Mouse (Mus musculus): Measurements from ENCODE around the gene Gm3532. TPM values are rescaled to one million over a fixed set of nuclear protein-coding genes. Genes with fewer than 3 reads are reported as not detected.
"Not testable (repeated sequence)": the region's sequence is repeated elsewhere in the genome, so short reads cannot be mapped to it uniquely, and the experiment has no call there.

Gene Gm3532
- total RNA-seq (2021): not detected

DNA sequence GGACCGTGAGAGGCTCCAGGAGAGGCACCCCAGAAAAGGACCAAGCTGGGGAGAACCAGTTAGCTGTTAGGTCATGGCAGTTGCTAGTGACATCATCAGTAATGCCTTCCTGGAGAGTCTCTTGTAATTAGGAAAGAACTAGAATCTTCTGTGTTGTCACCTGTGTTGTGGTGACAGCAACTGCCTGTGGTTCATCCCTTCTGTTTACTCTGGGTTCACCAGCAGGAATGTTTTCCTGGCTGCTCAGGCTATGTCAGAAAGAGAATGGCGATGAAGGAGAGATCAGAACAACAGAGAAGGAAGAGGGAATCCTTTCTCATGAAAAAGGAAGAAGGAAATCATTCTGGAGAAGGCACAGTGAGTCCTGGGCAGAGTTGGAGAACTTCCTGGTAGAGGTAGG lies at the start of gene Gm3532:
Gene Gm3532 (plus strand): TSS at position 301 of the 400 bp plus-strand sequence.
- DNase-seq: not testable (repeated sequence)

- DNase-seq: not testable (repeated sequence)
Measured at GRCm38 (mm10) chr14:5501374-5501773, 36.9 kb upstream of the Gm3532 start, which contains the start of gene Gm3488. Gene Gm3488 (plus strand): TSS chr14:5501674.

Other genes starting within 250 kb of the Gm3532 start
- gene Gm3542, start 203.6 kb upstream of the Gm3532 start, total RNA-seq (2021): not detected
- gene Gm3500, start 149.4 kb upstream of the Gm3532 start, total RNA-seq (2021): under 1 TPM in 1 of 2 experiments, not detected in 1; 0.16 TPM
- gene Gm3194, start 83.0 kb upstream of the Gm3532 start, total RNA-seq (2021): 1 to 10 TPM; 1.8 to 1.9 TPM
- gene Gm8246, start 60.7 kb upstream of the Gm3532 start, total RNA-seq (2021): not detected
- gene Gm3187, start 54.3 kb upstream of the Gm3532 start, total RNA-seq (2021): not detected
- gene Gm3488, start 36.8 kb upstream of the Gm3532 start, total RNA-seq (2021): under 1 TPM; 0.57 to 0.68 TPM
- not detected for gene Gm8265, start 94.5 kb downstream of the Gm3532 start, total RNA-seq (2021)
- gene Gm9603, start 149.0 kb downstream of the Gm3532 start, total RNA-seq (2021): not detected
- under 1 TPM; 0.19 to 0.77 TPM for gene Gm3373, start 203.1 kb downstream of the Gm3532 start, total RNA-seq (2021)

Measured in heart, postnatal 4 days (tissue).